Mouse (Mus musculus): ENCODE results near the gene Rnf141. TPM values are rescaled to one million over a fixed set of nuclear protein-coding genes. Genes with fewer than 3 reads are reported as not detected.
A peak's percentile ranks its signal among the peaks of the same experiment; 100 is the strongest.

Rnf141 gene
- polyA plus RNA-seq (2016; fragmentation: Nextera tagmentation; extraction: Ambion mirVana): 16.8 and 18.3 TPM in 2 replicates

DNA sequence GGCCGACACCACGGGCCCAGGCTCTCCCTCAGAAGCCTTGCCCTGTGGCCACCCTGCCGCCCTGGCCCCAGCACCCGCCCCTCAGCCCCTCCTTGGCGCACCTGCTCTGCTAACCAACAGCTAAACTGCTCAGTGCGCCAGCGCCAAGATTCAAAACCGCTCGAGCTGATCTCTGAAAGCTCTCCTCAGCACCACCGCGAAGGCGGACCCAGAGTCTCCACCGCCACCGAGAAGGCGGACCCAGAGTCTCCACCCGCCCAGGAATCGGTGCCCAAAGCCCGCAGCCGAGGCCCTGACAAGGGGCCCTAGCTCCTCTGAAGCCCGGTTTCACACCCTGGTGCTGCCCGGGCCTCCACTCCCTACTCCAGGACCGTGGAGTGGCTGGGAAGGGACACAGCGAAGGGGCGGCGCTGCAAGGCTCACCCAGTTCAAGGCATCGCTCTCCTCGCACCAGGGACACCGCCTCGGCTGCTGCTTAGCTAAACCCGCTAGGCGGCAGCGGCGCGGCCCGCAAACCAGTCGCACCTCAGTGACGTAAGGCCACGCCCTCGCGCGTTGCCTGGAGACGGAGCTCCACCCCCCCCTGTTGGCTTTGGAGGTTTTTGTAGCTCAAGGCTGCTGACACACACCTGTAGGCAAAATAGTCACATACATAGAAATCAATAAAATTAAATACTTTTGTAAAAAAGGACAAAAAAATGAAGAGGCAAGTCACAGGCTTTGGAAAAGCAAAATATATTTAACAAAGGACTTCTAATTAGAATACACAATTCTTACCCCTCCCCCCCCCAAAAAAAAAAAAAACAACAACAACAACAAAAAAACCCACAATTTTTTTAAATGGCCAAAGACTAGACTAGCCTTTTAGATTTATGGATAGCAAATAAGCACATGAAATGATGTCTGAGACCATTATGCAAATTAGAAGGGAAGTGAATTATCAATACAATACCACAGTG, at the start of gene Rnf141:
TSS of gene Rnf141 (minus strand) at position 542 of the 959 bp plus-strand sequence.
- 0 out of 2 replicates have a peak, but pooled peaks cover 3% of the 10 kb centered on the region for H3K9me3 ChIP-seq (replicated peaks)
- H3K36me3 ChIP-seq: no peaks in the 10 kb centered on the region
- no peaks in the 10 kb centered on the region for H3K27me3 ChIP-seq (ENCODE audit: low read depth, poor library complexity, severe bottlenecking)
- H3K4me3 ChIP-seq: peak within 1 kb of the TSS; percentile 89
- DNase-seq (ENCODE audit: low spot score): peak; percentile 97
- under 1% methylated on average over 42 of the region's 42 CpGs for WGBS
- peak within 1 kb of the TSS; percentile 92 for H3K27ac ChIP-seq
- peaks cover 8% of the 10 kb centered on the region for H3K4me1 ChIP-seq

DNA sequence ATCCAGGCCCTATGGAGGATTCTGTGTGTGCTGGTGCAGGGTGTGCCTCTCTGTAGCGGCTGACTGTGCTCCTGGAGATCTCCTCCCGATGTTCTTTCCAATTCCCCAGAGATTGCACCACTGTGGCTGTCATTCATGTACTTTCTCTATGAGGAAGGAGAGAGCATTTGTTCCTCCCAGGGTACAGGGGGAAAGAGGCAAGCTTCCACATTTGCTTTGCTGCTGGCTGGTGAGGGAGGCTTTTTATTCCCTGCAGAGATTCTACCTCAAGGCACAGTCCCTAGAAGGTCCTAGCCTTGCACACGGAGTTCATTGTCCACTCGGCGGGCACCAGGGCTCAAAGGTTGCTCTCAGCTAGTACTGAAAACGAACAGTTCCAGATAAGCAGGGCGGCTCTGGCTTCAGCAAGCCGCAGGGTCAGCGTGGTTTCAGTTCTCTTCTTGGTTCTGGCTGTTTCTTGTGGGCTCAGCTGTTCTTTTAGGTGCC, 47.3 kb upstream of the Rnf141 start:
- DNase-seq (ENCODE audit: low spot score): no peak
- no peaks in the 10 kb centered on the region for H3K27me3 ChIP-seq (ENCODE audit: low read depth, poor library complexity, severe bottlenecking)
- 83% methylated on average over 9 of the region's 9 CpGs for WGBS
- H3K27ac ChIP-seq: no peak overlapping the region
- H3K9me3 ChIP-seq (replicated peaks): no peaks in the 10 kb centered on the region
- H3K36me3 ChIP-seq: no peaks in the 10 kb centered on the region
- H3K4me1 ChIP-seq: no peaks in the 10 kb centered on the region
- no peak overlapping the region for H3K4me3 ChIP-seq

DNA sequence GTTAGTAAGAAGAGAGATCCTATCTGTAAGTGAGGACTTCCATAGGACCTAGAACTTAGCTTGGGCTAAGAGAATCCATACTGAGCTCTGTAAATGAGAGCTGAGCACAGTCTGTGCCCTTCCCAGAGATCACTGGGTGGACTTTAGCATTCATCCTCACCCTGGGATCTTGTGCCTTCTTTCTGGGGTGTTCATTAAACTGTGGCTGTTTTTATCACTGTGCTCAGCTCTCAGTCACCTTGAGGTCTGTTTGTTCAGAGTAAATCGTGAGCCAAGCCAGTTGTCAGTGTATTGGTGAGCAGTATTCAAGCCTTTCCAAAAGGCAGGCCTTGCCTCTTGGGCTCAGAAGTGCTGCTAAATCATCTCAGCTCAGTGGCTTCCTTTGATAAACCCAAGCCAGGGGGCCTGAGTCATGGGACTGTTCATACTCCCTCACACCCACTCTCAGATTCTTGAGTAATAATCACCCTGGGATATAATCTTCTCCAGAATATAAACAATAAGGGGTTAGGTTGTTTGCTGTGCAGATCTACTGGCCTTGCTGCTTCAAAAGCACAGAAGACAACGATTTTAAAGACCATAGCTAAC, 37.6 kb upstream of the Rnf141 start:
- Histone ChIP-seq H3K27ac (no peak overlapping the region), H3K9me3 (replicated peaks) (no peaks in the 10 kb centered on the region), H3K27me3 (ENCODE audit: low read depth, poor library complexity, severe bottlenecking) (no peaks in the 10 kb centered on the region), H3K4me3 (no peak overlapping the region), H3K4me1 (peaks cover 7% of the 10 kb centered on the region; the same call in 1 of the 2 replicates), H3K36me3 (no peaks in the 10 kb centered on the region)
- 82% methylated on average over 2 of the region's 2 CpGs for WGBS
- no peak for DNase-seq (ENCODE audit: low spot score)

- no peaks in the 10 kb centered on the region for H3K36me3 ChIP-seq
- 0 out of 2 replicates have a peak, but pooled peaks cover 3% of the 10 kb centered on the region for H3K4me1 ChIP-seq
- no peaks in the 10 kb centered on the region for H3K9me3 ChIP-seq (replicated peaks)
- WGBS: 82% methylated on average over 4 of the region's 4 CpGs
- no peak for DNase-seq (ENCODE audit: low spot score)
- no peak overlapping the region for H3K27ac ChIP-seq
- no peak overlapping the region for H3K4me3 ChIP-seq
- H3K27me3 ChIP-seq (ENCODE audit: low read depth, poor library complexity, severe bottlenecking): no peaks in the 10 kb centered on the region
Measured at GRCm38 (mm10) chr7:110878028-110878427, 33.8 kb upstream of the Rnf141 start.

- Histone ChIP-seq H3K36me3 (no peaks in the 10 kb centered on the region), H3K4me1 (0 out of 2 replicates have a peak, but pooled peaks cover 3% of the 10 kb centered on the region), H3K9me3 (replicated peaks) (no peaks in the 10 kb centered on the region), H3K27me3 (ENCODE audit: low read depth, poor library complexity, severe bottlenecking) (no peaks in the 10 kb centered on the region), H3K27ac (no peak overlapping the region), H3K4me3 (no peak overlapping the region)
- DNase-seq (ENCODE audit: low spot score): no peak
- 80% methylated on average over 4 of the region's 4 CpGs for WGBS
Measured at GRCm38 (mm10) chr7:110876965-110877364, 32.7 kb upstream of the Rnf141 start.

- WGBS: 84% methylated on average over 5 of the region's 5 CpGs
- H3K4me1 ChIP-seq: no peaks in the 10 kb centered on the region
- no peak overlapping the region for H3K4me3 ChIP-seq
- H3K36me3 ChIP-seq: no peaks in the 10 kb centered on the region
- H3K27ac ChIP-seq: no peak overlapping the region
- no peaks in the 10 kb centered on the region for H3K27me3 ChIP-seq (ENCODE audit: low read depth, poor library complexity, severe bottlenecking)
- DNase-seq (ENCODE audit: low spot score): no peak
- no peaks in the 10 kb centered on the region for H3K9me3 ChIP-seq (replicated peaks)
Measured at GRCm38 (mm10) chr7:110868807-110869206, 24.6 kb upstream of the Rnf141 start.

- no peaks in the 10 kb centered on the region for H3K4me1 ChIP-seq
- no peak overlapping the region for H3K4me3 ChIP-seq
- no peaks in the 10 kb centered on the region for H3K9me3 ChIP-seq (replicated peaks)
- 87% methylated on average over 6 of the region's 6 CpGs for WGBS
- no peaks in the 10 kb centered on the region for H3K27me3 ChIP-seq (ENCODE audit: low read depth, poor library complexity, severe bottlenecking)
- DNase-seq (ENCODE audit: low spot score): no peak
- no peak overlapping the region for H3K27ac ChIP-seq
- no peaks in the 10 kb centered on the region for H3K36me3 ChIP-seq
Measured at GRCm38 (mm10) chr7:110867116-110867515, 22.9 kb upstream of the Rnf141 start.

DNA sequence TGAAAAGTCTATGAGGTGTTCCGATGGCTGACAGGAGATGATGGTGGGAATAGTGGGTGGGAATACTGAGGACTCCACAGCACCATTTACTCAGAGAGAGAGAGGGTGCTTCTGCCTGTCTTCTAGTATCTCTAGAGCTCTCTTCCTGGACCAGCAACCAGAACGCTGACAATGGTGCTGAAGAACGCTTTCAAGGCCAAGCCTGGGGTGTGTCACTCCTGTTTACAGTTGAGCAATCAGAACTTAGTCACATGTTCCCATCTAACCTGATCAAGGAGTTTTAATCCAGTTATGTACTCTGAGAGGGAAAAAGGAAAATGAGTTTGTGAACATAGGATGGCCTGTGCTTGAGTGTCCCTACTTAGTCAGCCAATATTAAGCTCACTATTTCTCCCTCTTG, 21.8 kb upstream of the Rnf141 start:
- Histone ChIP-seq H3K4me1 (no peaks in the 10 kb centered on the region), H3K27me3 (ENCODE audit: low read depth, poor library complexity, severe bottlenecking) (no peaks in the 10 kb centered on the region), H3K36me3 (no peaks in the 10 kb centered on the region), H3K27ac (no peak overlapping the region), H3K9me3 (replicated peaks) (no peaks in the 10 kb centered on the region), H3K4me3 (no peak overlapping the region)
- WGBS: 99% methylated on average over 3 of the region's 3 CpGs
- DNase-seq (ENCODE audit: low spot score): no peak

GRCm38 (mm10) chr7:110865570-110865969, 21.3 kb upstream of the Rnf141 start:
- H3K4me3 ChIP-seq: no peak overlapping the region
- H3K4me1 ChIP-seq: no peaks in the 10 kb centered on the region
- WGBS: 89% methylated on average over 6 of the region's 6 CpGs
- no peak overlapping the region; the same call in 1 of the 2 replicates for H3K27ac ChIP-seq
- H3K36me3 ChIP-seq: no peaks in the 10 kb centered on the region
- no peaks in the 10 kb centered on the region for H3K9me3 ChIP-seq (replicated peaks)
- H3K27me3 ChIP-seq (ENCODE audit: low read depth, poor library complexity, severe bottlenecking): no peaks in the 10 kb centered on the region
- no peak for DNase-seq (ENCODE audit: low spot score)

DNA sequence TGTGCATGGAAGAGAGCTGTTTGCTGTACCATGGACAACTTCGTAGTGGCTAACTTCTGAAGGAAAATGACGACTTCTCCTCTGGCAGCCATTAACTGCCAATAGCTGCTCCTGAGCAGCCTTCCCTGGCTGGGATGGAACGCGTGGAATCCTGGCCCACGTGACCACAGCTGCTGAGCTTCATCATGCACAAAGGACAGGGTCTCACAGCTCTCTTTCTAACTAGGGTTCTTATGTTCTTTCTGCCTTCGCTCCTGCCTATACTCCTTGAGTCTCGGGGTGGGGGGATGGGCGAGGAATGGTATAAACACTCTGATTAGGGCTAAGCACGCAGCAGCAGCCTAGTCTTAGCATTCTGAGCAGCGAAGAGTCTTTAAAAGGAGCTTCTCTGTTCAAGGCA, 20.8 kb upstream of the Rnf141 start:
- DNase-seq (ENCODE audit: low spot score): peak; percentile 46

GRCm38 (mm10) chr7:110862751-110863289, 18.6 kb upstream of the Rnf141 start, which contains the start of gene Lyve1:
TSS of gene Lyve1 (minus strand) at chr7:110863239.
- no peak for DNase-seq (ENCODE audit: low spot score)
- no peaks in the 10 kb centered on the region for H3K9me3 ChIP-seq (replicated peaks)
- H3K27me3 ChIP-seq (ENCODE audit: low read depth, poor library complexity, severe bottlenecking): no peaks in the 10 kb centered on the region
- H3K36me3 ChIP-seq: no peaks in the 10 kb centered on the region
- H3K4me1 ChIP-seq: no peaks in the 10 kb centered on the region
- WGBS: 88% methylated on average over 12 of the region's 12 CpGs
- no peak within 1 kb of the TSS for H3K27ac ChIP-seq
- no peak within 1 kb of the TSS for H3K4me3 ChIP-seq

More for the DNA sequence above, 20.8 kb upstream of the Rnf141 start:
- Histone ChIP-seq H3K36me3 (no peaks in the 10 kb centered on the region), H3K9me3 (replicated peaks) (no peaks in the 10 kb centered on the region), H3K4me3 (no peak overlapping the region), H3K27me3 (ENCODE audit: low read depth, poor library complexity, severe bottlenecking) (no peaks in the 10 kb centered on the region), H3K27ac (peak overlapping the region; percentile 53), H3K4me1 (no peaks in the 10 kb centered on the region)
- WGBS: 42% methylated on average over 10 of the region's 10 CpGs

GRCm38 (mm10) chr7:110860129-110860528, 15.9 kb upstream of the Rnf141 start:
- 68% methylated on average over 5 of the region's 5 CpGs for WGBS
- H3K36me3 ChIP-seq: no peaks in the 10 kb centered on the region
- H3K27me3 ChIP-seq (ENCODE audit: low read depth, poor library complexity, severe bottlenecking): no peaks in the 10 kb centered on the region
- H3K27ac ChIP-seq: no peak overlapping the region
- H3K4me3 ChIP-seq: no peak overlapping the region
- no peaks in the 10 kb centered on the region for H3K9me3 ChIP-seq (replicated peaks)
- H3K4me1 ChIP-seq: no peaks in the 10 kb centered on the region
- no peak for DNase-seq (ENCODE audit: low spot score)

- DNase-seq (ENCODE audit: low spot score): no peak
- 0 out of 2 replicates have a peak, but pooled peaks cover 6% of the 10 kb centered on the region for H3K4me1 ChIP-seq
- no peaks in the 10 kb centered on the region for H3K9me3 ChIP-seq (replicated peaks)
- no peak overlapping the region for H3K27ac ChIP-seq
- no peak overlapping the region for H3K4me3 ChIP-seq
- no peaks in the 10 kb centered on the region for H3K27me3 ChIP-seq (ENCODE audit: low read depth, poor library complexity, severe bottlenecking)
- 76% methylated on average over 1 of the region's 1 CpGs for WGBS
- H3K36me3 ChIP-seq: no peaks in the 10 kb centered on the region
Measured at GRCm38 (mm10) chr7:110855604-110856003, 11.3 kb upstream of the Rnf141 start.

Measured in limb, embryonic 10.5 days (tissue).